Mouse (Mus musculus): ENCODE results near the gene Fasl. TPM values are rescaled to one million over a fixed set of nuclear protein-coding genes. Genes with fewer than 3 reads are reported as not detected.

Fasl gene
- polyA plus RNA-seq, 1 experiment from 2014 or later: not detected

DNA sequence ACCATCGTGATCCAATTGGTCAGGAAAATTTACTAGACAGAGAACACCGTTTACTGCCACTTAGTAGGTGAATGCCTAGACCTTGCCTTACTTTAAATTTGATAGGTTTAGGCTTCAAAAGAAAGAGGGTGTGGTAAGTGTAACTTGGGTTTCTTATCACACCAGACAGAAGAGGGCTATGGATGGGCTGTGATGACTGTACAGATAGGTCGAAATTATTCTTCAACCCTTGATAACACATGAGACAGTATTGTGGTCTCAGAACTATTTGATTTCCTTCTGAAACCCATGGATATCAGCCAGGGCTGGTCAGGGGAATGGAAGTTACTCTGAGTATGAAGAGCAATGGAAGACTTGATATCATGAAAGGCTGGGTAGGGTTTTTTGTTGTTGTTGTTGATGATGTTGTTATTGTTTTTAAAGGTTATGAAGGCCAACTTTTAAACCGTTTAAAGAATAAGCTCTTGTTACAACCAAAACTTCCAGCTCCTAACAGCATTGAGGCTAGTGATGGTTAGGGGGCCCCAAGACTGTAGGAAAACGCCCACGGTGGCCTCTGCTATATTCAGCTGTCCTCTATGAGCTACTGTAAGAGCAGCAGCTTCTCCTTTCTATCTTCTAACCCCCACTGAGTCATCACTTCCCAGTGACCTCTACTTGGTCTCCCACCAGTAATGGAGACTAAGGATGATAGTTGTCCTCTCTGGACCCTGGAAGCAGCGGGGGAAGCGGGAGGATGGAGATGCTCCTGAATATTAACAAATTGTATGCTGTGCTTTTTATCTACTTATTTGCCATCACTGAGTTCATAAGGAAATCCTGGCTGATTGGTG is 3.8 kb upstream of the Fasl start:
- no peak for ATAC-seq
- Histone ChIP-seq H3K36me3 (ENCODE audit: poor library complexity, severe bottlenecking) (no peaks in the 10 kb centered on the region), H3K27me3 (no peaks in the 10 kb centered on the region), H3K4me2 (no peak overlapping the region), H3K9ac (no peak overlapping the region), H3K27ac (no peak overlapping the region), H3K4me1 (no peaks in the 10 kb centered on the region), H3K4me3 (no peak overlapping the region), H3K9me3 (replicated peaks) (no peaks in the 10 kb centered on the region)
- 87% methylated on average over 8 of the region's 8 CpGs for WGBS

DNA sequence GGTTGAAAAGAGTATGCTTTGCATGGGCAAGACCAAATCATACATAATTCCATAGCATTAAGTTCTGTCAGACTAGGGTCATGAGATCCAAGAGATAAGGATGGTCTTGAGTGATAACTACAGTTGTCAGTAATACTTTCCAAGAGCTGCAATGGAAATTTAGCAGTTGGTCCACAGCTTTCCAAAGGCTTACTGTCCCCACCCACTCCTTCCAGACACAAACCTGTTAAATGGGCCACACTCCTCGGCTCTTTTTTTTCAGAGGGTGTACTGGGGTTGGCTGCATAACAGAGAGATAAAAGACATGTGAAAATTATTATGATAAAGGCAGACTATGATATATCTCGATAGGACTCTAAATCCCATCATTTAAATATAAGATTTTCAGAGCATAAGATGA is 5.6 kb downstream of the Fasl start:
- H3K36me3 ChIP-seq (ENCODE audit: poor library complexity, severe bottlenecking): no peaks in the 10 kb centered on the region
- no peaks in the 10 kb centered on the region for H3K27me3 ChIP-seq
- H3K9me3 ChIP-seq (replicated peaks): no peaks in the 10 kb centered on the region
- H3K4me1 ChIP-seq: no peaks in the 10 kb centered on the region
- ATAC-seq: no peak
- 85% methylated on average over 2 of the region's 2 CpGs for WGBS
- no peak overlapping the region for H3K4me2 ChIP-seq
- H3K4me3 ChIP-seq: no peak overlapping the region
- no peak overlapping the region for H3K9ac ChIP-seq
- no peak overlapping the region for H3K27ac ChIP-seq

DNA sequence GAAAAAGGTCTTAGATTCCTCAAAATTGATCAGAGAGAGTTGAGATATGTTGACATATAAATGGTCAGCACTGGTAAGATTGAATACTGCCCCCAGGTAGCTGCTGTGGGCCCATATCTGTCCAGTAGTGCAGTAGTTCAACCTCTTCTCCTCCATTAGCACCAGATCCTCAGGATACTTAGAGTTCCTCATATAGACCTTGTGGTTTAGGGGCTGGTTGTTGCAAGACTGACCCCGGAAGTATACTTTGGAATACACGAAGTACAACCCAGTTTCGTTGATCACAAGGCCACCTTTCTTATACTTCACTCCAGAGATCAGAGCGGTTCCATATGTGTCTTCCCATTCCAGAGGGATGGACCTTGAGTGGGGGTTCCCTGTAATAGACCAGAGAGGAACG is 6.7 kb downstream of the Fasl start:
- Histone ChIP-seq H3K27me3 (no peaks in the 10 kb centered on the region), H3K27ac (no peak overlapping the region), H3K9ac (no peak overlapping the region), H3K4me1 (no peaks in the 10 kb centered on the region), H3K36me3 (ENCODE audit: poor library complexity, severe bottlenecking) (no peaks in the 10 kb centered on the region), H3K4me3 (no peak overlapping the region), H3K4me2 (no peak overlapping the region), H3K9me3 (replicated peaks) (no peaks in the 10 kb centered on the region)
- ATAC-seq: no peak
- 91% methylated on average over 5 of the region's 5 CpGs for WGBS

DNA sequence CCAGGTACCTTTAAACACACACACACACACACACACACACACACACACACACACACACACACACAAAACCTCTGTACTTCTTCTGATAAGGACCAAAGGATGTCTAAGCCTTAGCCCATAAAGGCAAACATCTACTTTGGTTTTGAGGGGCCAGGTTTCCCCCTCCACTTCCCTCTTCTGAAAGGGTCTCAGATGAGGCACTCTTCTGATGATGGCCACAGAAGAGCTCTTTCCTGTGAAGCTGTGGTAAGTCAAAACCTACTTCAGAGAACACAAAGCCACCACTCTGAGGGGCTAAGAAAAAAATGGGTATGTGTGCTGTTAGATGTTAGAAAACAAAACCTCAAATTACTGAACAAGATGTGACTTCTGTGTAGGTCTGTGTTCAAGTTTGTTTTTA is 9.2 kb downstream of the Fasl start:
- no peak overlapping the region for H3K4me2 ChIP-seq
- no peaks in the 10 kb centered on the region for H3K4me1 ChIP-seq
- no peak overlapping the region for H3K27ac ChIP-seq
- H3K9me3 ChIP-seq (replicated peaks): no peaks in the 10 kb centered on the region
- no peak overlapping the region for H3K9ac ChIP-seq
- H3K36me3 ChIP-seq (ENCODE audit: poor library complexity, severe bottlenecking): no peaks in the 10 kb centered on the region
- no peak for ATAC-seq
- no peak overlapping the region for H3K4me3 ChIP-seq
- no peaks in the 10 kb centered on the region for H3K27me3 ChIP-seq

DNA sequence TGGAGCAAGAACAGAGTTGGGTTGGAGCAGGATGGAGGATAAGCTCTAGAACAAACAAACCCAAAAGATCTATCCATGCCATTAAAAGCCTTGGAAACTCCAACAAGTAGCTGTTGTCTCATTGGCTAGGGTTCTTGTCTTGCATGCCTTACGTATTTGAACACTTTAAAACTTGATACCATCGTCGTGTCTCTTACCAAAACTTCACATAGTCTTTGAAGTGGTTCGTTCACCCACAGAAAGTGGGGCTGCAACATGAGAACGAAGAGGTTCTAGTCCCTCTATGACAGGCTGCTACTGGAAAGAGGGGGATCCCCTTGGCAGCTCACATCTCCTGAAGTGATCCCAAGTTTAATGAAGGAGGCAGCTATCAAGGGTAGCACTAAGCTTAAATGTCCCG is 13.1 kb downstream of the Fasl start:
- Histone ChIP-seq H3K27me3 (no peaks in the 10 kb centered on the region), H3K4me3 (no peak overlapping the region), H3K9me3 (replicated peaks) (no peaks in the 10 kb centered on the region), H3K9ac (no peak overlapping the region), H3K36me3 (ENCODE audit: poor library complexity, severe bottlenecking) (no peaks in the 10 kb centered on the region), H3K27ac (no peak overlapping the region), H3K4me2 (no peak overlapping the region), H3K4me1 (no peaks in the 10 kb centered on the region)
- ATAC-seq: no peak
- WGBS: 88% methylated on average over 6 of the region's 6 CpGs

DNA sequence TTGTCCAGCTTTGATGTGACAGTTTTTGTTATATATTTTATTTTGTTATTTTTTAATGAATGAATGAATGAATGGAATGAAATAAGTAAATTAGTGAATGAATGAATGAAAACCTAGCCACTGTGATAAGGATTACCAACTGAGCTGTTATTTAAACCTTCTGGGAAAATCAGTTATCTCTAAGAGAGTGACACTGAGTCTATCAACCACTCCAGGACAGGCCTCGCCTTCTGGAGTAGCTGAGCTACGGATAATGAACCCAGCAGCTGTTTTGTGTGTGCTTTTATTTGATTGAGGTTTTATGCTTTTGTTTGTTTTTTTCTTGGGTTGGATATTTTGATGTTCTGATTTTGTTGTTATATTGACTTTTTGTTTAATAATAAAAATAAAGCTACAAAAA is 17.0 kb downstream of the Fasl start:
- Histone ChIP-seq H3K9me3 (replicated peaks) (no peaks in the 10 kb centered on the region), H3K36me3 (ENCODE audit: poor library complexity, severe bottlenecking) (no peaks in the 10 kb centered on the region), H3K4me3 (no peak overlapping the region), H3K4me1 (no peaks in the 10 kb centered on the region), H3K9ac (no peak overlapping the region), H3K4me2 (no peak overlapping the region), H3K27me3 (no peaks in the 10 kb centered on the region), H3K27ac (no peak overlapping the region)
- ATAC-seq: no peak
- WGBS: 82% methylated on average over 2 of the region's 2 CpGs

DNA sequence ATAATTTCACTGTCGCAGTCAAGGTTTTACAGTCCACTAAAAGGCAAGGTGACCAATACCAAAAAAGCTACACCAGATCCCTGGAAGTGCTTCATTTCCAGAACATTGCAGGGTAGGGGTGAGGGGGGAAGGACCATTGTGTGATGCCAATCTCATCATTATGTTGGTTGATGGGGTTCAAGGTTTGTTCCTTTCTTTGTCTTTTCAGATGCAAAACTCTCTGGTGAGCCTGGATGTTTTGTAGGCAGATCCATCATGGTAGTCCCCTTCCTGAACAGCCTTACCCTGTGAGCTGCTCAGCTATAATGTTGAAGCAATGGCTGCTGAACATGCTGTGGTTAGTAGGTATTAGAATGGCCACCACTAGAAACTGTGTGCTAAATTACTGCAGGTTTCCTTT is 19.0 kb downstream of the Fasl start:
- no peaks in the 10 kb centered on the region for H3K36me3 ChIP-seq (ENCODE audit: poor library complexity, severe bottlenecking)
- no peaks in the 10 kb centered on the region for H3K4me1 ChIP-seq
- WGBS: 98% methylated on average over 1 of the region's 1 CpGs
- H3K4me3 ChIP-seq: no peak overlapping the region
- ATAC-seq: no peak
- no peak overlapping the region for H3K9ac ChIP-seq
- H3K9me3 ChIP-seq (replicated peaks): no peaks in the 10 kb centered on the region
- H3K27ac ChIP-seq: no peak overlapping the region
- H3K27me3 ChIP-seq: no peaks in the 10 kb centered on the region
- H3K4me2 ChIP-seq: no peak overlapping the region

DNA sequence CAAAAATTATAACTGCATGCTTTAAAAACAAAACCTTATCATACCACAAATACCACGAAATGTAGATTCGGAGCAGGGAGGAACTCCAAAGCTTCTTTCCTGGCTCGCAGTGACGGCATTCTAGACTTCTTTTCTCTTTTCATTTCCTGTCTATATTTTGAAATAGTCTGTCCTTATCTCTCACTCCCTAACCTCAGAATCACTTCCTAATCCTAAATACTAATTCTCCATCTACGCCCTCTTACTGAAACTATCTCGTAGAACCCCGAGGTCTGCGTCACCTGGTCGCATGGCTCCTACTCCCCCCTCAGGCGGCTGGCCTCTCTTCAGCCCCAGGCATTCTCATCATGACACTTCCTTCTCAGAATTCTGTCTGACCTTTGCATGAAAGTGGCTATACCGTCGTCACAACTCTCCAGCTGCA is 21.2 kb downstream of the Fasl start:
- Histone ChIP-seq H3K4me3 (no peak overlapping the region), H3K27ac (no peak overlapping the region), H3K4me1 (no peaks in the 10 kb centered on the region), H3K9me3 (replicated peaks) (no peaks in the 10 kb centered on the region), H3K9ac (no peak overlapping the region), H3K27me3 (no peaks in the 10 kb centered on the region), H3K4me2 (no peak overlapping the region), H3K36me3 (ENCODE audit: poor library complexity, severe bottlenecking) (no peaks in the 10 kb centered on the region)
- WGBS: 75% methylated on average over 12 of the region's 12 CpGs
- ATAC-seq: no peak

DNA sequence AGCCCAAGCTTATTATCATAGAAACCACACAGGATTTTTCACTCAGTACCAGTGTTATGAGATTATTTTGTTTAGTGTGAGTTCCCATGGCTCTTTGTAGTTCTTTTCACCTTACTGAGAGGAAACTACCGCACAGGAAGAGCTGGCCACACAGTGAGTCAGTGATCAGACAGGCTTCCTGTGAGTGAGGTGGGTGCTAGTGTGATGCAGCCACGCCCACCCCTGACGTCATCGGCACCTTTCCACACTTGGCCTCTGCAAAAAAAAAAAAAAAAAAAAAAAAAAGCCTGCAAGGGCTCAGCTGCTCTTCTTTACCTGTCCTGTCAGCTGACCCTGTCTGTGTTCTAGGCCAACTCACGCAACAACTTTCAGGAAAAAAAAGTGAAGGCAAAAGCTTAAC is 21.6 kb downstream of the Fasl start:
- H3K4me3 ChIP-seq: no peak overlapping the region
- no peaks in the 10 kb centered on the region for H3K36me3 ChIP-seq (ENCODE audit: poor library complexity, severe bottlenecking)
- H3K4me1 ChIP-seq: no peaks in the 10 kb centered on the region
- H3K27me3 ChIP-seq: no peaks in the 10 kb centered on the region
- H3K27ac ChIP-seq: no peak overlapping the region
- no peak overlapping the region for H3K9ac ChIP-seq
- no peaks in the 10 kb centered on the region for H3K9me3 ChIP-seq (replicated peaks)
- ATAC-seq: no peak
- no peak overlapping the region for H3K4me2 ChIP-seq
- WGBS: 59% methylated on average over 5 of the region's 5 CpGs

DNA sequence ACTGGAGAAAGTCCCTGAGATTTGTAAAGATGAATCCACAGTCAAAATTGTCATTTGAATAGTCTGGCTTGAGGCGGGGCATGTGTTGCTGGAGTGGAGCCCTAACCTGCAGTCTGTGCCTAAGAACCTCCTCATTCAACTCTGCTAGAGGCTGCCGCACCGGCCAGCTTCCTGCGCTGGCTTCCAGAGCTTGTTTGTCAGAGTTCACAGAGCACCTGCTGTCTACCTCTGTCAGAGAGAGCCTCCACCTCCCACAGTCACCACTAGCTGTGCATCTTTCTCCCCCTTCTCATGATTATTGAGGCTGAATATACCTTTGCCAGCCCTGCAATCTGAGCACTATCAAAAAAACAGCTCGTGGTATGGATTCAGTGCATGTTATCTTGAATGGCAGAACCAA is 22.4 kb downstream of the Fasl start:
- 50% methylated on average over 5 of the region's 5 CpGs for WGBS
- ATAC-seq: no peak

DNA sequence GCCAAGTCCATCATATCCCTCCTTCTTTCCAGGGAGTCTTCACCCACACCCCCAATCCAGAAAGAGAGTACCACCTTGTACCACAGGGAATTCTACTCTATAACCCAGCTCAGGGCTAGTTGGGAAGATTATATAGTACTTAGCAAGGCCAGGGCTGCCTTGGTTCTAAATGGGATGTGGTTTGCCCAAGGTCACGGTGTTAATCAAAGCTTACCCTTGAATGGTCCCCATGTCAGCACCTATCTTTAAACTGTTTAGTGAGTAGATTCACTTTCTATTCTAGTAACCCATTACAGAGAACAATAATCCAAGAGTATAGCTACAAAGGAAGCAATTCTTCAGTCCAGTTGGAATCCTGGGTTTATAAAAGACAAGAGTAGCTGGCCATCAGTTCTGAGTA is 23.3 kb downstream of the Fasl start:
- no peaks in the 10 kb centered on the region for H3K27me3 ChIP-seq
- no peaks in the 10 kb centered on the region for H3K36me3 ChIP-seq (ENCODE audit: poor library complexity, severe bottlenecking)
- 95% methylated on average over 1 of the region's 1 CpGs for WGBS
- H3K27ac ChIP-seq: no peak overlapping the region
- H3K4me3 ChIP-seq: no peak overlapping the region
- ATAC-seq: no peak
- H3K9ac ChIP-seq: no peak overlapping the region
- no peaks in the 10 kb centered on the region for H3K4me1 ChIP-seq
- H3K4me2 ChIP-seq: no peak overlapping the region
- no peaks in the 10 kb centered on the region for H3K9me3 ChIP-seq (replicated peaks)

More for the DNA sequence above, 22.4 kb downstream of the Fasl start:
- Histone ChIP-seq H3K4me2 (no peak overlapping the region), H3K36me3 (ENCODE audit: poor library complexity, severe bottlenecking) (no peaks in the 10 kb centered on the region), H3K4me3 (no peak overlapping the region), H3K9ac (no peak overlapping the region), H3K27ac (no peak overlapping the region), H3K9me3 (replicated peaks) (no peaks in the 10 kb centered on the region), H3K27me3 (no peaks in the 10 kb centered on the region), H3K4me1 (no peaks in the 10 kb centered on the region)

DNA sequence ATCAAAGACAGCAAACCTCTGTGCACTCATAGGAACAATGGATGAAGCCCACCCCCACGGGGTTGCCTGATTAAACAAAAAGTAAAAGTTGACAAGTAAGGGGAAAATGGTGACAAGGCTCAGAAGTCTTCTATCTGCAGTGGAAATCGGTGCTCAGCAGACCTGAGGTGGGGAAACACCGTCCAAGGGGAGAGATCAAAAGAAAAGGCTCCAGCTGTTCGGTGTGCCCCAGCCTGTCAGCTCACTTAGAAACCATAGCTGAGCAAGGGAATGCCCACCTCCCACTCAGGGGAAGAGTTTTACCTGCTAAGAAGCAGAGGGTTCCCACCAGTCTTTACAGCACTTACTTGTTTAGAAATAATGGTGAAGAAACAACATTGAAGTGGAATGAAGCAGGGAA is 26.7 kb downstream of the Fasl start:
- Histone ChIP-seq H3K27ac (no peak overlapping the region), H3K9me3 (replicated peaks) (no peaks in the 10 kb centered on the region), H3K27me3 (no peaks in the 10 kb centered on the region), H3K4me3 (no peak overlapping the region), H3K36me3 (ENCODE audit: poor library complexity, severe bottlenecking) (no peaks in the 10 kb centered on the region), H3K4me2 (no peak overlapping the region), H3K4me1 (no peaks in the 10 kb centered on the region), H3K9ac (no peak overlapping the region)
- no peak for ATAC-seq
- 40% methylated on average over 4 of the region's 4 CpGs for WGBS

DNA sequence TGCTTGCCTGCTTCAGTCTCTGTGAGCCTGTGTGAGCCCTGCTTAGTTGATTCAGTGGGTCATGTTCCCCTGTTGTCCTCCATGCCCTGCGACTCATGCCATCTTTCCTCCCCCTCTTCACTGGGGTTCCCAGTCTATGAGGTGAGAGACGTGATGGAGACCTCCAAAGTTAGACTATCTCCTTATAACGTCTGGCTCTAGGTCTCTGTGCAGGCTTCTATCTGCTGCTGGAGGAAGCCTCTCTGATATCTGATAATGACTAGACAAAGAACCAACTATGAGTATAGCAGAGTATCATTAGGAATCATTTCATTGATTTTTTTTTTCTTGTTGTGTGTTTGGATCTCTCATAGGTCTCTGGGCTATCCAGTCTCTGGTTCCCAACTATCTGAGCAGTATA is 31.7 kb downstream of the Fasl start:
- Histone ChIP-seq H3K9me3 (replicated peaks) (no peaks in the 10 kb centered on the region), H3K4me1 (no peaks in the 10 kb centered on the region), H3K9ac (no peak overlapping the region), H3K27me3 (no peaks in the 10 kb centered on the region), H3K27ac (no peak overlapping the region), H3K4me2 (no peak overlapping the region), H3K36me3 (ENCODE audit: poor library complexity, severe bottlenecking) (no peaks in the 10 kb centered on the region), H3K4me3 (no peak overlapping the region)
- ATAC-seq: no peak
- 83% methylated on average over 3 of the region's 3 CpGs for WGBS

Measured in forebrain, embryonic 13.5 days (tissue).